Mouse (Mus musculus): Measurements from ENCODE around the gene Gabrg3. TPM values are rescaled to one million over a fixed set of nuclear protein-coding genes. Genes with fewer than 3 reads are reported as not detected.

The Gabrg3 gene
- polyA plus RNA-seq, 1 experiment, result not detected

DNA sequence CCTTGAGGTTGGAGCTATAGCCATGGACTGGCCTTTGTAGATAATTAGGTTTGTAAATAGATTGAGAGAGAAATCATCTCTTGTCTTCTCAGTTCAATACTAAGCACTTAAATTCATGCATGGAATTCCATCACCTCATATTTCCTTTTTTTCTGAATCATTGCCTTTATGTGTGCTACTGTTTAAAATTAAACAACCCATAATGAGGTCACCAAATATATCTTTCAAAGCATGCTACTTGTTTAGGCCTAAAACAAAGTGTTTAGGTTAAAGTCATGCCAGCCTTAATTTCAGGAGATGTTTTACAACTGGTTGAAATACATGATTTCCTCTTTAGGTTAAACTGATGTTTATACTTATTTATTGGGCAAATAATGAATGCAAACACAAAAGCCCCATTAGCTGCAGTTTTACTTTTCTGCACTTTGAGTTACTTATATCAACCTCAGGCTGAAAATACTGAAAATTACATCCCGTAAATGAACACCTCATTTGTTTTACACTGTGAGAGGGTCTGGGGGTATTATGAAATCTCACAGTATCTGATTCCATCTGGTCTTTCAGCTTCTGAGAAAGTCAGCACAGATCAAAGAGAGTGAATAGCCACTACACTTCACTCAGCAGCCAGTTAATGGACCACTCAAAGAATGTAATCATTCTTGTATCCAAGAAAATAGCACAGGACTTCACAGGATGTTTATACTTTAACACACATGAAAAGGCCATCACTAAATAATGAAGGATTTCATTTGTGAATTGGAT, 519.5 kb downstream of the Gabrg3 start:
- H3K4me3 ChIP-seq (ENCODE audit: insufficient read depth, poor library complexity, severe bottlenecking), result no peak overlapping the region
- TF ChIP-seq MYOD1 (IDR thresholded peaks at IDR 0.05; ENCODE audit: control insufficient read depth, insufficient read length, low read depth), result no peak
- no peak for TF ChIP-seq MAX (IDR thresholded peaks at IDR 0.05)
- no peak for TF ChIP-seq USF1 (IDR thresholded peaks at IDR 0.05; ENCODE audit: low read depth)
- TF ChIP-seq CEBPB (IDR thresholded peaks at IDR 0.05; ENCODE audit: low read depth), result no peak
- no peak for TF ChIP-seq FOSL1 (IDR thresholded peaks at IDR 0.05; ENCODE audit: insufficient read depth, low read length, poor library complexity, severe bottlenecking)
- no peak for TF ChIP-seq MYOG (IDR thresholded peaks at IDR 0.05; ENCODE audit: control insufficient read depth, extremely low read depth, insufficient read length)
- TF ChIP-seq CTCF (IDR thresholded peaks at IDR 0.05; ENCODE audit: control insufficient read depth, insufficient read depth, insufficient read length), result no peak
- no peaks in the 10 kb centered on the region for H3K27me3 ChIP-seq (ENCODE audit: control insufficient read depth, insufficient read depth, insufficient read length)
- H3ac ChIP-seq (ENCODE audit: control insufficient read depth, insufficient read length, low read depth), result no peak overlapping the region
- H3K36me3 ChIP-seq (ENCODE audit: control insufficient read depth, insufficient read depth), result no peaks in the 10 kb centered on the region
- H3K79me2 ChIP-seq (ENCODE audit: control insufficient read depth, insufficient read depth), result no peaks in the 10 kb centered on the region
- no peaks in the 10 kb centered on the region for H3K79me3 ChIP-seq (ENCODE audit: low read depth)

GRCm38 (mm10) chr7:56843565-56843964, 543.4 kb downstream of the Gabrg3 start:
- no peaks in the 10 kb centered on the region for H3K27me3 ChIP-seq (ENCODE audit: control insufficient read depth, insufficient read depth, insufficient read length)
- H3ac ChIP-seq (ENCODE audit: control insufficient read depth, insufficient read length, low read depth), result no peak overlapping the region
- no peaks in the 10 kb centered on the region for H3K79me3 ChIP-seq (ENCODE audit: low read depth)
- no peak overlapping the region for H3K4me3 ChIP-seq (ENCODE audit: insufficient read depth, poor library complexity, severe bottlenecking)
- H3K79me2 ChIP-seq (ENCODE audit: control insufficient read depth, insufficient read depth), result no peaks in the 10 kb centered on the region
- no peak for TF ChIP-seq USF1 (IDR thresholded peaks at IDR 0.05; ENCODE audit: low read depth)
- no peak for TF ChIP-seq MYOG (IDR thresholded peaks at IDR 0.05; ENCODE audit: control insufficient read depth, extremely low read depth, insufficient read length)
- no peak for TF ChIP-seq CEBPB (IDR thresholded peaks at IDR 0.05; ENCODE audit: low read depth)
- no peaks in the 10 kb centered on the region for H3K36me3 ChIP-seq (ENCODE audit: control insufficient read depth, insufficient read depth)

DNA sequence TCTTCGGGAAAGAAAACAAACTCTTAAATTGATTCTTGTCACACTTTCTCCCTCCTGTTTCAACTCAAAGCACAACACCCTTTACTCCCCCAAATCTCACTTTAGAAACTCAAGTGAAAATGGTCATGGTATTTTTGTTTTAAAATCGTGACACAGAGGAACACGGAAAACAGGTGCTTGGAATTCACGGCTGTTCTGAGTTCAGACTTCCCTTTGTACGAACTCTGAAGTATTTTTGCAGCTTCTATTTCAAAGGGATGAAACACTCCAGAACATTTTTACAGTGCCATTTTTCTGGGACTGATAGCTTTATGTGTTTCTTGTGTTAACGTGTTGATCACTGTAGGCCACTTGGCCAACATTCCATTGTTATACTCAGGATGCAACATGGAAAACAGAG, 561.5 kb downstream of the Gabrg3 start:
- Histone ChIP-seq H3K79me2 (ENCODE audit: control insufficient read depth, insufficient read depth) (no peaks in the 10 kb centered on the region), H3ac (ENCODE audit: control insufficient read depth, insufficient read length, low read depth) (no peak overlapping the region), H3K36me3 (ENCODE audit: control insufficient read depth, insufficient read depth) (no peaks in the 10 kb centered on the region), H3K79me3 (ENCODE audit: low read depth) (no peaks in the 10 kb centered on the region), H3K27me3 (ENCODE audit: control insufficient read depth, insufficient read depth, insufficient read length) (no peaks in the 10 kb centered on the region), H3K4me3 (ENCODE audit: insufficient read depth, poor library complexity, severe bottlenecking) (no peak overlapping the region)
- TF ChIP-seq MYOG (IDR thresholded peaks at IDR 0.05; ENCODE audit: control insufficient read depth, extremely low read depth, insufficient read length), result no peak
- no peak for TF ChIP-seq MYOD1 (IDR thresholded peaks at IDR 0.05; ENCODE audit: control insufficient read depth, insufficient read length, low read depth)
- TF ChIP-seq FOSL1 (IDR thresholded peaks at IDR 0.05; ENCODE audit: insufficient read depth, low read length, poor library complexity, severe bottlenecking), result no peak
- TF ChIP-seq CEBPB (IDR thresholded peaks at IDR 0.05; ENCODE audit: low read depth), result no peak
- no peak for TF ChIP-seq MAX (IDR thresholded peaks at IDR 0.05)
- no peak for TF ChIP-seq CTCF (IDR thresholded peaks at IDR 0.05; ENCODE audit: control insufficient read depth, insufficient read depth, insufficient read length)
- TF ChIP-seq USF1 (IDR thresholded peaks at IDR 0.05; ENCODE audit: low read depth), result no peak

- Histone ChIP-seq H3K79me3 (ENCODE audit: low read depth) (no peaks in the 10 kb centered on the region), H3K79me2 (ENCODE audit: control insufficient read depth, insufficient read depth) (no peaks in the 10 kb centered on the region), H3K4me3 (ENCODE audit: insufficient read depth, poor library complexity, severe bottlenecking) (no peak overlapping the region), H3K27me3 (ENCODE audit: control insufficient read depth, insufficient read depth, insufficient read length) (no peaks in the 10 kb centered on the region), H3ac (ENCODE audit: control insufficient read depth, insufficient read length, low read depth) (no peak overlapping the region), H3K36me3 (ENCODE audit: control insufficient read depth, insufficient read depth) (no peaks in the 10 kb centered on the region)
- TF ChIP-seq MAX (IDR thresholded peaks at IDR 0.05) (no peak), FOSL1 (IDR thresholded peaks at IDR 0.05; ENCODE audit: insufficient read depth, low read length, poor library complexity, severe bottlenecking) (no peak), CTCF (IDR thresholded peaks at IDR 0.05; ENCODE audit: control insufficient read depth, insufficient read depth, insufficient read length) (no peak), MYOD1 (IDR thresholded peaks at IDR 0.05; ENCODE audit: control insufficient read depth, insufficient read length, low read depth) (no peak), MYOG (IDR thresholded peaks at IDR 0.05; ENCODE audit: control insufficient read depth, extremely low read depth, insufficient read length) (no peak), CEBPB (IDR thresholded peaks at IDR 0.05; ENCODE audit: low read depth) (no peak), USF1 (IDR thresholded peaks at IDR 0.05; ENCODE audit: low read depth) (no peak)
Measured at GRCm38 (mm10) chr7:56801841-56802240, 585.1 kb downstream of the Gabrg3 start.

DNA sequence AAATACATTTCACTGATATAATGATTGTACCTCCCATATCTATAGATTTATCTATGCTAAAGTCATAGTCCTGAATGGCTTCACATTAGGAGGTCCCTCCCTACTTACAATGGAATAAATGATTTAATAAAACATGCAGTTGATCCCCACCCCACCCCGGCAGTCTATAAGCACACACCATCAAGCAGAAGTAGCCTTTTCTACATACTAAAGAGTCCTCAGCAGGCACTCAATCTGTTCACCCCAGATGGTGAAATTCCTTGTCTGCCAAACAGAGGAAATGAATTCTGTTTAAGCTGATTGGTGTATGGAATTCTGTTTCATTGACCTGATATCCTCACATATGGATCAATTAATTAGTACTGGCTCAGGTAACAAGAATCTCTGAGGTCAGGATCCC, 607.9 kb downstream of the Gabrg3 start:
- Histone ChIP-seq H3K36me3 (ENCODE audit: control insufficient read depth, insufficient read depth) (no peaks in the 10 kb centered on the region), H3K79me3 (ENCODE audit: low read depth) (no peaks in the 10 kb centered on the region), H3ac (ENCODE audit: control insufficient read depth, insufficient read length, low read depth) (no peak overlapping the region), H3K27me3 (ENCODE audit: control insufficient read depth, insufficient read depth, insufficient read length) (no peaks in the 10 kb centered on the region), H3K4me3 (ENCODE audit: insufficient read depth, poor library complexity, severe bottlenecking) (no peak overlapping the region), H3K79me2 (ENCODE audit: control insufficient read depth, insufficient read depth) (no peaks in the 10 kb centered on the region)
- TF ChIP-seq USF1 (IDR thresholded peaks at IDR 0.05; ENCODE audit: low read depth) (no peak), MYOG (IDR thresholded peaks at IDR 0.05; ENCODE audit: control insufficient read depth, extremely low read depth, insufficient read length) (no peak), CEBPB (IDR thresholded peaks at IDR 0.05; ENCODE audit: low read depth) (no peak), CTCF (IDR thresholded peaks at IDR 0.05; ENCODE audit: control insufficient read depth, insufficient read depth, insufficient read length) (no peak), MAX (IDR thresholded peaks at IDR 0.05) (no peak), FOSL1 (IDR thresholded peaks at IDR 0.05; ENCODE audit: insufficient read depth, low read length, poor library complexity, severe bottlenecking) (no peak), MYOD1 (IDR thresholded peaks at IDR 0.05; ENCODE audit: control insufficient read depth, insufficient read length, low read depth) (no peak)

- Histone ChIP-seq H3K79me3 (ENCODE audit: low read depth) (no peaks in the 10 kb centered on the region), H3K36me3 (ENCODE audit: control insufficient read depth, insufficient read depth) (no peaks in the 10 kb centered on the region), H3ac (ENCODE audit: control insufficient read depth, insufficient read length, low read depth) (no peak overlapping the region), H3K4me3 (ENCODE audit: insufficient read depth, poor library complexity, severe bottlenecking) (no peak overlapping the region), H3K27me3 (ENCODE audit: control insufficient read depth, insufficient read depth, insufficient read length) (no peaks in the 10 kb centered on the region), H3K79me2 (ENCODE audit: control insufficient read depth, insufficient read depth) (no peaks in the 10 kb centered on the region)
- TF ChIP-seq MYOD1 (IDR thresholded peaks at IDR 0.05; ENCODE audit: control insufficient read depth, insufficient read length, low read depth), result no peak
- no peak for TF ChIP-seq FOSL1 (IDR thresholded peaks at IDR 0.05; ENCODE audit: insufficient read depth, low read length, poor library complexity, severe bottlenecking)
- TF ChIP-seq USF1 (IDR thresholded peaks at IDR 0.05; ENCODE audit: low read depth), result no peak
Measured at GRCm38 (mm10) chr7:56768216-56768615, 618.8 kb downstream of the Gabrg3 start.

Measured in C2C12 (cell line).